Mouse (Mus musculus): ENCODE measurements at regions not wholly inside any gene's neighbourhood (a gene's known extent, or its start where the extent isn't known, plus 50 kb on each side); places are given as distances from the start of the nearest gene placed in this dataset.

GRCm38 (mm10) chr3:63613652-63614051 is 130.0 kb upstream of the Gm34302 start:
- no peak for TF ChIP-seq CTCF (conservative IDR thresholded peaks at IDR 0.05; ENCODE audit: insufficient read depth, insufficient read length, low read depth, low read length)
- TF ChIP-seq POLR2A (IDR thresholded peaks at IDR 0.05; ENCODE audit: low read depth, low read length) = no peak

Measured in kidney, adult 2 months (tissue).